Mouse (Mus musculus) embryo, embryonic 11 days (tissue): ENCODE measurements around the gene Tsr1.
A peak's percentile ranks its signal among the peaks of the same experiment; 100 is the strongest.

ENCODE experiments used
- DNase-seq: peaks from one replicate; pipeline ENCODE4 v3.0.0-alpha.2; 2015

Gene Tsr1

DNA sequence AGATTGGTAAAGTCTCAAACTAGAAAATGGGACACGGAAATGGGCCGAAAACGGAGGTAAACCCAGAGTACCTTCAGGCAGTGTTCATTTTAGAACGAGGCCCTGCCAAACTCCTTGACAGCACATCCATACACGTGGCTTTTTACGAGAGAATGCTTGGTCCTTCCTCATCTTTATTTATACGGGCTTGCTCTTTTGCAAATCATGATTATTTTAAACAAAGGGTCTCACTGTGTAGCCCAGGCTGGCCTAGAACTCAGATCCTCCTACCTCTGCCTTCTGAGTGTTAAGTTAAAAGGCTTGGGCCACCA is 601 bp downstream of the Tsr1 start:
- DNase-seq, result no peak

DNA sequence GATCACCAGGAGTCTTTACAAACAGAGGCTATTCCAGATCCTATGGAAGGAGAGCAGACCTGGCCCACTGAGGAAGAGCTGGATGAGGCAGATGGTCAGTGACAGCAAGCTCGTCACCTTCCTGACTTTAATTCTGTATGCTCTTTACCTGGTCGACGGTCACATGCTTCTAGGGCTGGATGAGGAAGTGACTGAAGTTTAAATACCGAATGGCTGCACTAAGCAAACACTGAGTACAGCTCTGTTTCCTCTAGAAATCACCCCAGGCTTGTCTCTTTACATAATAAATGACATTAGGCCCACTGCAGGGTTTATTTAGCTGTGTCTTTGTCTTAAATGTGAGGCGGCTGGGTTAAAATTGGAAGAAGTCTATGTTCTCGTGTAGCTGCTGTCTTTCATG is 3.7 kb downstream of the Tsr1 start:
- DNase-seq, result no peak

DNA sequence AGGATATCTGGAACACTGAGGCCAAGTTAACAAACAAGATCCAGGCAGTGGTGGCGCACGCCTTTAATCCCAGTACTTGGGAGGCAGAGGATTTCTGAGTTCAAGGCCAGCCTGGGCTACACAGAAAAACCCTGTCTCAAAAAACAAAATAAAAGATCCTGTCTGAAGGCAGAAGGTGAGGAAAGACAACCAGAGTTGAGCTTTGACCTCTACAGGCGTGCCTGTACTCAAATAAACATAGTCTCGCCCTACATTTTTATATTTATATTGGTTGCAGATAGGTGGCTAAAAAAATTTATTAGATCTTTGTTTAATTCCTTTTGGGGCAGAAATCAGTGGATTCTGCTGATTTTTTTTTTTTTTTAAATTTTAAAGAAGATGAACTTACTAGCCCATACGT is 4.5 kb downstream of the Tsr1 start:
- DNase-seq, result no peak

DNA sequence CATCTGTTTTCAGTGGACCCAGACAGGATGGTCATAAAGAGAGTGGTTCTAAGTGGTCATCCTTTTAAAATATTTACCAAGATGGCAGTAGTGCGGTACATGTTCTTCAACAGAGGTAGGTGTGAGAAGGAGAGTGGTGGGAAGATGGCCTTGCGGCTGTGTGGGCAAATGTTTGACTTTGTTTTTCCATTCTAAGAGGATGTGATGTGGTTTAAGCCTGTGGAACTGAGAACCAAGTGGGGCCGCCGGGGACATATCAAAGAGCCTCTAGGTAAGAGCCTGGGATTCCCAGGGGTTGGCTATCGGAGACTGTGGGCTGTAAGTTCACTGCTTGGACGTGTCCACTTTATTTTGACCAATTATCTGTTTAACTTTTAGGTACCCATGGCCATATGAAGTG is 10.0 kb downstream of the Tsr1 start:
- DNase-seq, result no peak

DNA sequence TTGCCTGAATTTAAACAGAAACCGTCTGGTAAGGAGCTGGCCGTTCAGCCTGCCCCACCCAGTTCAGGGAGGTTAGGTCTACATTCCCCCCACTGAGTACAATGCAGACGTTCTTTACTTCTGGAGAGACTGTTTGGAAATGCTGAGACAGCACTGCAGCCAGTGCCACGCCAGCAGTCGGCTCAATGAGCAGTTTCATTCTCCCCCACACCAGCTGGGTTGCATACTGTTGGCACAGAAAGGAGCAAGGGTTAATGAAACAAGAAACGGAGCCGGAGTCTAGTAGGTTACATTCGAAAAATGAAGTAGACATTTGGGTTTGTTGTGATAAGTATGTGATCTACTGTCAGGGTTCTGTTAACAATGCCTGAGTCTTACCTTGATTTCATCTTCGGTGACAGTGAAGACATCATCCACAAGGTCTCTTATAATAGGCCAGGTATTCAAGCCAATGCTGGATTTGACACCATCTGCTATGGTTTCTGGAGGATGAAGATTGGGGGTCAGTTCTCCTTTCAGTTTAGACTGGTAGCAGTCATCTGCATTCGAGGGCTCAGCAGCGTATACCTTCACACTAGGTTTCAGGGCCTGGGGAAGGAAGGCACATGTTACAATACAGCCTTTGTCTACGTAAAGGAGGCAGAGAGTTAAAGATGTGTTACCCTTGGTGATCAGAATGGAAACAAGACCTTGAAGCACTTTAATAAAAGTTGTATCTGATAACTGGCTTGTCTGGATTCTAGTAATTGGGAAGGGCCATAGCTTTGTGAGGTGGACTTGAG is 10.9 kb downstream of the Tsr1 start:
- no peak for DNase-seq

DNA sequence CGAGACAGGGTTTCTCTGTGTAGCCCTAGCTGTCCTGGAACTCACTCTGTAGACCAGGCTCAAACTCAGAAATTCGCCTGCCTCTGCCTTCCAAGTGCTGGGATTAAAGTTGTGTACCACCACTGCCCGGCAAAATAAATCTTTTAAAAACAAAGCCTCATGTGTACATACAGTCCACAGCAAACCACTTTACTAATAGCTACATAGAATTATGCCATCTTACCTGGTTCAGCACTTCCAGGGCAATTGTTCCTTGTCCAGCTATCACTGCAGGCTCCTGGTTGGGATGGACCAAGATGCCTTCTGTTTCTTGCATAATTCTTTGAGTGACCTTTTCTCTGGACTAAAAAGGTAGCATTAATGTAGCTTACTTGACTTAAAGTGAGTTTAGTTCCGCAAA is 12.1 kb downstream of the Tsr1 start:
- no peak for DNase-seq

DNA sequence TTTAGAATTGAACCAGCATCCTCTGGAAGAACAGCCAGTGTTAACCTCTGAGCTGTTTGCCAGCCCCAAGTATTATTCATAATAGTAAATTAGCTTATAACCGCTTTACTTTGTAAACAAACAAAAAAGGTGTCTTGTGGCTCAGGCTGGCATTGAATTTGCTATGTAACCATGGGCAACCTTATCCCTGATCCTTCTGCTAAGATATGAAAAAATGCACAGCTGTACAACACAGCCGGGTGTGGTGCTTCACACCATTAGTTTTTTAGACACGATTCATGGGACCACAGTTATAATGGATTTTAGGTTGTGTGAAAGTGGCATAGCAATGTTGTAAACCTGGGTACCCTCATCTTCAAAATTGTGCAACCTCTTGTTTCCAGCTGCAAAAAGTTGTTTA is 14.6 kb downstream of the Tsr1 start:
- no peak for DNase-seq

DNA sequence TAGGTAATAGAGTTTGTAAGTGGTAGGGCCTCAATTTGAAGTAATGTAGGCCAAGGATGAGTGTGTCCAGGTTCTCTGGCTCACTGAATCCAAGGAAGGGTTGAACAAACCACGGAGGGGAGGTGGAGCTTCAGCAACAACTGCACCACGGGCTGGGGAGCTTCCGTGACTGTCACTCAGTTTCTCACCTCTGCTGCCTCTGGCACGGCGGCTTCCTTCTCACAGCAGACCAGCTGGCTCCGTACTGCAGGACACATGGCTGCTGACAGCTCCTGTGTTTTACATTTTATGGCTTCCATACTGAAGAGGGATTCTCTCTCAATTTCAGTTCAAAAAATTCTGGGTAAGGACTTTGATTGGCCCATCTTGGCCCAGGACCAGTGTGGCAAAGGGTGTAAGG is 21.4 kb downstream of the Tsr1 start:
- DNase-seq, result no peak

DNA sequence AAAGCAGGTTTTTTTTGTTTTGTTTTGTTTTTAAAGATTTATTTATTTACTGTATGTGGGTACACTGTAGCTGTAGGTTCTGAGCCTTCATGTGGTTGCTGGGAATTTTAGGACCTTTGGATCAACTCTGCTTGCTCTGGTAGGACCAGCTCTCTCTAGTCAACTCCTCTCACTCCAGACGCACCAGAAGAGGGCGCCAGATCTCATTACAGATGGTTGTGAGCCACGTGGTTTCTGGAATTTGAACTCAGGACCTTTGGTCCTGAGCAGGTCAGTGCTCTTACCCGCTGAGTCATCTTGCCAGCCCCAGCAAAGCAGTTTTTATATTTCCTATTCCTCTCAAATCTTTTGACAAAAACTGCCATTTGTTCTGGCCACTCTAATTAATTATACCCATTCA is 26.3 kb downstream of the Tsr1 start:
- DNase-seq, result peak; percentile 12

DNA sequence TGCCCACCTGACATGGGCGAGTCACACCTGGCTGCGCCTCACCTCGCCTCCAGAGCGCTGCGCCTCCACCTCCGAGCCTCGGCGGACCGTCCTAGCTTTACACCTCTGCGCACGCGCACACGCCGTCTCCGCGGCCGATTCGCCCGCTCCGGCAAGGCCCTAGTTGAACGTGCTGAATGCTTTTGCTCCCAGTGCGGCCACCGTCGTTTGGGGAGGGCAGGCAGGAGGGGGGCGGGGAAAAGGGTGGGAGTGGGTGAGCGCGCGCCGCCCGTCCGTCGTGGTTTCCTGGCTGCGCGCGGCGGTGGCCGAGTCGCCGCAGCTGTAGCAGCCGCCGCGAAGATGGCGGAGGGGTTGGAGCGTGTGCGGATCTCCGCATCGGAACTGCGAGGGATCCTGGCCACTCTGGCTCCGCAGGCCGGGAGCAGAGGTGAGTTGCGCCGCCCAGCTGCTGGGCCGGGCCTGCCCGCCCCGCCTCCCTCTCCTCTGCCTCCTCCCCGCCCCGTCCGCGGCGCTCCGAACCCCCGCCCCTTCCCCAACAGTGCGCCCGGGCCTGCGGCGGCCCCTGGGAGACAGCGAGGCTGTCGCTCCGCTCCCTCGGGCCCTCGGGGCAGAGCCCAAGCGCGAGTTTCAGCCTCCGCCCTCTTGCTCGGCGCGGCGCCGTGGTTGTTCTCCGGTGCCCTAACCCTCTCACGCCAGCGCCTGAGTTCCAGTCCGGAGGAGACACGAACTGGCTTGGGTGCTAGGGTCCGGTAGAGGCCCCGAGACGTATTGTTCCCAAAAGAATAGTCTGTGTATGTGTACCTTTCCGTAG is 27.9 kb downstream of the Tsr1 start, which contains the start of the genes Smg6 and Srr:
Gene Smg6, plus strand, starts transcription at position 247 of the 811 bp plus-strand sequence.
Gene Srr, minus strand, starts transcription at position 372 of the 811 bp plus-strand sequence.
- DNase-seq, result peak; percentile 98

DNA sequence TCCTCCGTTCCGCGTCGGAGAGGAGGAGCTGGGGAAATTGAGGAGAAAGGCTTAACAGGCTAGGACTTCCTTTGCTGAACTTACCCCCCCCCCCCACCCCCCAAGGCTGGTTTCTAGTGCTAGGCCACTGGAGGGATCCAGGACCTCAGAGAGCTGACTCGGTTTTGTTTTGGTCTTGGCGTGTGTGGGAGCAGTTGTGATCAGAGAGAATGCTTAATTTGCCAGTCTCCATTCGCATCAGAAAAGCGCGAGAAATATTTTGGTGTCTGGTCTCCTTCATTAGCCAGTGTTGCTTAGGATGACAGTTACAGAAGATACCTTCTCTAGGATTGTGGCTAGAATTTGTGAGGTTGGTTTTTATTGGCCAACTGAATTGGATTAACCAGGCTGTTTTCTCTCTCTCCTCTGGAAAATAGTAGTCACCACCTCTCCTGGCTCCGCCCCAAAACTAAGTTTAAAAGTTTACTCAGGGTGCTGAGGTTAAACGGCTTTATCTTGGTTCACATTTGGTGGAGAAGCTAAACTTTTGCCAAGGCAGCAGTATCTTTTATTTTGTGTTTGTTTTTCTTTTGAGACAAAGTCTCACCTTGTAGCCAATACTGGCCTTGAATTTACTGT is 28.6 kb downstream of the Tsr1 start:
- peak; percentile 16 for DNase-seq

DNA sequence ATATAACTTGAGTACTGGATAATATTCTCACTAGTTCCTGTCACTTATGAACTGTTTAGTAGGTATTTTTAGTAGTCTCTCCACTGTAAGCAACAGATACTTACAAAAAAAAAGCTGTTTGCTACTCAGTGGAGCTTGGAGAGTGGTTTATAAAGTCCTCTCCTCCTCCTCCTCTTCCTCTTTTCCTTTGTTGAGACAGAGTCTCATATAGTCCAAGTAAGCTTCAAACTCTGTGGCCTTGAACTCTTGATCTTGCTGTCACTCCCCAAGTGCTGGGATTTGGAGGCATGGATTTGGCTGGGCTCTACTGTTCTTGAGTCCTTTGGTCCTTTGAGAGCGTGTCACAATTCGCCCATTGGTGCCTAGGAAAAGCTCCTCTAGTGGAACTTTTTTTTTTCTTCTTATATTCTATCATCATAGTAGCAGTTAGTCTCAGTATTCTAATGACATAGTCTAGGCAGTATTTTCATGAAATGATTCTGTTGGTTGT is 29.4 kb downstream of the Tsr1 start:
- no peak for DNase-seq

DNA sequence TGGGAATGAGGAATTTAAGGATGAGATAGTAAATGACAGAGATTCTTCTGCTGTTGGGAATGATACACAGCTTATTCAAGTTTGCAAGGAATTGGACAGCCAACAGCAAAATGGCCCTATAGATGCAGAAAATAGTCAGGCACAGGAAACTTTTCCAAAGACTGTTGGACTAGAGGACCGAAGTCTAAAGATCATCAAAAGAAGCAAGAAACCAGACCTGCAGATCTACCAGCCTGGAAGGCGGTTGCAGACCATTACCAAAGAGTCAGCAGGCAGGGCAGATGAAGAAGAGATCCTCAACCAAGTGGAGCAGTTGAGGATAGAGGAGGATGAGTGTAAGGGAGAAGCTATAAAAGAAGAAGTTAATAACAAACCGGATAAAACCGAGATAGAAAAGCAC is 31.2 kb downstream of the Tsr1 start:
- no peak for DNase-seq

DNA sequence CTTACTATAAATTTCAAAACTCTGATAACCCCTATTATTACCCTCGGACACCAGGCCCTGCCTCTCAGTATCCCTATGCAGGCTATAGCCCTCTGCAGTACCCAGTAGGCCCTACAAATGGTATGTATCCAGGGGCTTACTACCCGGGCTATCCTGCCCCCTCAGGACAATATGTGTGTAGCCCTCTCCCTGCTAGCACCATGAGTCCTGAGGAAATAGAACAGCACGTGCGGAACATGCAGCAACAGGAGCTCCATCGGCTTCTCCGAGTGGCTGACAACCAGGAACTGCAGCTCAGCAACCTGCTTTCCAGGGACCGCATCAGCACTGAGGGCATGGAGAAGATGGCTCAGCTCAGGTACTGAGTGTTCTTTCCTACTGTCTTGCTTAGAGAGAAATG is 32.5 kb downstream of the Tsr1 start:
- no peak for DNase-seq

DNA sequence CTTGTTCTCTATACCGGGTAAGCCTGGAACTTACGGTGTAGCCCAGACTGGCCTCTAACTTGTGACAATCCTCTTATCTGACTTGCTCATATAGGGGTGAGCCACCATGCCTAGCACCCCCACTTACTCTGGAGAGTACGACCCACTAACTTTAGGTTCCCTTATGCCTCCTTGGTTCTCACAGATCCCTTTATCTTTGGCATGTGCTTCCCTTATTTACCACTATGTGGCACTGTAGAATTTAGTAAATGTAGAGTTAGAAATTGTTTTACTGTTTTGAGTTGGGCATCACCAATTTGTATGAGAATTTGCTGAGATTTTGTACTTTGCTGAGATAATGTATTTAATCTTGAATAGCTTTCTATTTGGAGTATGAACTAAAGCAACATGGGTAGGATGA is 48.5 kb downstream of the Tsr1 start:
- peak; percentile 62 for DNase-seq

DNA sequence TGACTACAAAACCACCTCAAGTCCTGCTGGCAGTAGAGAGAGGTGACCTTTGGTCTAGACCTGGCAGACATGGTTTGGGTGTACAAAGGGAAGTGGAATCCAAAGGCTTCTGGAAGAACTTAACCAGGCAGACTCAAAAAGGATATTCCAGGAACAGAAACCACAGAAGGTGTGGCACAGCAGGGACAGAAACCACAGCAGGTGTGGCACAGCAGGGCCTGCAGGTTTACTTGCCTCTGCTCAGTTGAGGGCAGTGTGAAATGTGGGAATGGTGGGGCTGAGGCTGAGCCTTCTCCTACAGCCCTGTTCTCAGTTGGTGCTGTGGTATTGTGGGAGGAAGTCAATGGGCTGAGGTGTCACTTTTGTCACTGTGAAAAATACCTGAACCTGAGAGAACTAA is 57.0 kb downstream of the Tsr1 start:
- no peak for DNase-seq

DNA sequence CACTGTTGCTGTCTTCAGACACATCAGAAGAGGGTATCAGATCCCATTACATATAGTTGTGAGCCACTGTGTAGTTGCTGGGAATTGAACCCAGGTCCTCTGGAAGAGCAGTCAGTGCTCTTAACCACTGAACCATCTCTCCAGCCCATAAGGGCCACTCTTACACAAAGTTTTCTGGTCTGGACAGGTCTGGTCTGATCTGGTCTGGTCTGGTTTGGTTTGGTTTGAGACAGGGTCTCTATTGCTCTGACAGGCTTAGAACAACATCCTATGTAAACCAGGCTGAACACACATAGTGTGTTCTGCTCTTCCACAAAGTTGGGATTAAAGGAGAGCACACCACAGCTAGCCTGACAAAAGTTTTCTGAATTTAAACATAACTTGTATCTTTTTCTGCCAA is 58.1 kb downstream of the Tsr1 start:
- DNase-seq, result no peak

DNA sequence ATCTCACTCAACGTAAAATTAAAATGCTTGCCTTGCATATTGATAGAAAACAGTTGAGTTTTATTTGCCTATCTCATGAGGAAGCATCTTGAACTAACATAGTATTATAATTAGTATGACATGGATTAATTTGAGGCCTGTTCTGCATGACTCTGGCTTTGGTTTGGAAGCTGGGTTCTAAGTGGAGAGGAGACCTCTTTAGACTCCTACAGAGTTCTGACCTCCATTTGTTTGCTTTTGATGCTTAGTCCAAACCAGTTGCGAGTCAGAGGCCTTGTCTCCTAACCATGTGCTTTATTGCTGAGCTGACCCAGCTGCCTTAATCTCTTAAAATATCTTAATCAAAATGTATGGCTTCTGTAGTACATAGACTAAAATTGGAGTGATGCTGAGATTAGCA is 59.7 kb downstream of the Tsr1 start:
- no peak for DNase-seq
